Mouse (Mus musculus): Measurements from ENCODE around the gene Ssu72.
"Not testable (repeated sequence)": the region's sequence is repeated elsewhere in the genome, so short reads cannot be mapped to it uniquely, and the experiment has no call there.

The Ssu72 gene

GRCm38 (mm10) chr4:155704721-155705591 is at the start of gene Ssu72:
Gene Ssu72 (plus strand): TSS chr4:155704800.
- peak; percentile 93 for DNase-seq (ENCODE audit: low spot score)

- DNase-seq (ENCODE audit: low spot score) = no peak
These were observed 48.3 kb upstream of the Ssu72 start for GRCm38 (mm10) chr4:155656214-155656751.

DNA sequence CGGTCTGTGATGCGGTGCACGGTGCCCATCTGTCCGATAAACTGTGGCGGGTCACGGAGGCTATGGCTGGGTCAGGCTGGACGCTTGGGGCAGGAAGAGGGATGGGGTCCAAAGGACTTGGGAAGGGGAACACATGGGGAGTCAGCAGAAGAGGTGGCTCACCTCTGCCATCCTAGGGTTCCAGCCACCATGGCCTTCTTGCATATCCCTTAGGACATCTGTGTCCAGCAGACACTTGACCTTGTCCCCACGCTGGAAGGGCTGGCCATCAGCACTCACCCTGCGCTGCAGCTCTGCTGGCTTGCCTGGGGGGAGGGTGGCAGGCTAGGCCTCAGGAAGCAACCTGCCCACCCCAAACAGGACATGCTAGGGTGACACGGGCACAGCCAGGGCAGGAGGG is 45.6 kb upstream of the Ssu72 start:
- no peak for DNase-seq (ENCODE audit: low spot score)

- DNase-seq (ENCODE audit: low spot score) = peak; percentile 12
These were observed 44.0 kb upstream of the Ssu72 start for GRCm38 (mm10) chr4:155660641-155661040.

GRCm38 (mm10) chr4:155666903-155667302 is 37.7 kb upstream of the Ssu72 start:
- DNase-seq (ENCODE audit: low spot score) = no peak

DNA sequence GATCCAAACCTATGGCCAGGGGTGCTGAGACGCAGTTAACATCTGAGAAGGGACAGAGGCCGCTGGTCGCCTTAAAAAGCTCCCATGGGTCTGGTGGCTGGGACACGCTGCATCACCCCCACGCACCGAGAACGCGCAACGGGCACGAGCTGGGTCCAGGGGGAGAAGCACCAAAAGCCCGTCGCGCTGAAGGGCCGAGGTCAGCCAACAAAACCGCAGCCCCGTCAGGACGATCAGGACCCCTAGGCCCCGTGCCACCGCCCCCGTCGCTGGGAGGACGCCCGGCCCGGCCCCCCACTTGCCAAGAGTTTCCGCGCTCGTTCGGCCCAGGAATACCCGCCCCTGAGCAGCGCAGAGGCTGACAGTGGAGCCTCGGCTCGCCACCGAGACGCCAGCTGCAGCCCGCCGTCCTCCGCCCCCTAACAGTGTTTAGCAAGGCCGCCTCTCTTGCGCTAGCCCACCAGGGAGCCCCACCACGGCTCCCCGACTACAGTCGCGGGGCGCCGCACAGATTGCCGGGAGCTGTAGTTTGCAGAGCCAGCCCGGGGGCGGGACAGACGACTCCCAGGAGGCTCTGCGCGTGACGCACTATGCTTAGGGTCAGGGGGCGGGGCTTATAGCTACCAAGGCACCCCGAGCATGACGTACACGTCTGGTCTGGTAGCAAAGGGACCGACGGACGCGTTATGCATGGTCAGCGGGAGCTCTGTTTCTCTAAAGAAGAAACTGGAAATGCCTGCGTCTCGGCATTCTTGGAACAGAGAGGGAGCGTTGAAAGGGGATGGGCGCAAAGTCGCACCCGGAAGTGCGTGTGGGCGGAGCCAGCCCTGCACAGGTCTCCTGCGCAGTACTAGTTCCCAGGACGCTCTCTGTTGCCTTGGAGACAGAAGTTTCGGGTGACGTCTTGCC is 35.7 kb upstream of the Ssu72 start, which contains the start of gene Mib2:
Mib2 (minus strand) TSS at position 510 of the 909 bp plus-strand sequence.
- peak; percentile 94 for DNase-seq (ENCODE audit: low spot score)

DNA sequence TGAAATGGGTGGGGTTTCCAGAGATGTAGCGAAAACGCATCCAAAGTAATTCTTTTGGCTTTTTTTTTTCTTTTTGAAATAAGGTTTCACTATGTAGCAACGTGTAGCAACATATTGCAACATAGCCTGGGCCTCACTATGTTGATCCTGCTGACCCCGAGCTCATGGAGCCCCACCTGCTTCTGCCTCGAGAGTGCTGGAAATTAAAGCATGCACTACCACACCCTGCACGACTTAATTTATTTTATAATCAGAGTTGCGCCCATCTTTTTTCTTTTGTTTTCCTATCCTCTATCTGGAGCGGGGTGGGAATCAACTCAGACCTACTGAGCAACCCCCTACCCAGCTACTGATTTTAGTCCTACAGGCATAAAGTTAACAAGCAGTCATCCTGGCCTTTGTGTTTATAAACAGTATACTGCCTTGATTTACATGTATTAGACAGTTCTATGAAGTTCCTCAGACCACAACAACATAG is 35.0 kb upstream of the Ssu72 start:
- DNase-seq (ENCODE audit: low spot score) = no peak

DNA sequence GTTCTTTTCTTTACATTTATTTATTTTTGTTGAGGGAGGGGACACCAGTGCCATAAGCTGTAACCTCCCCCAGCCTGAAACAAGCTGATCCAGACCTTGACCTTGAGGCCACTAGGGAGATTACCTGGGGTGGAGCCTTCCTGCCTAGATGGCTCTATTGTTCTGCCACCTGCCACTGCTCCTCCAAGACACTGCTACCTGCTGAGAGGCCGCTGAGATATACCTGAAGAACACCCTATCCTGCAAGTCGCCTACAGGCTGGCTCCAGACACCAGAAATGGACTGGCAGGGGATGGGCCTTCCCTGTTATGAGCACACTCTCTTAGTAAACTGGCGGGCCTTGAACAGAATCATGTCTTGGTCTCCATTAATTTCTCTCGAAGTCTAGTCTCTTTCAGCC is 34.4 kb upstream of the Ssu72 start:
- DNase-seq (ENCODE audit: low spot score) = not testable (repeated sequence)

DNA sequence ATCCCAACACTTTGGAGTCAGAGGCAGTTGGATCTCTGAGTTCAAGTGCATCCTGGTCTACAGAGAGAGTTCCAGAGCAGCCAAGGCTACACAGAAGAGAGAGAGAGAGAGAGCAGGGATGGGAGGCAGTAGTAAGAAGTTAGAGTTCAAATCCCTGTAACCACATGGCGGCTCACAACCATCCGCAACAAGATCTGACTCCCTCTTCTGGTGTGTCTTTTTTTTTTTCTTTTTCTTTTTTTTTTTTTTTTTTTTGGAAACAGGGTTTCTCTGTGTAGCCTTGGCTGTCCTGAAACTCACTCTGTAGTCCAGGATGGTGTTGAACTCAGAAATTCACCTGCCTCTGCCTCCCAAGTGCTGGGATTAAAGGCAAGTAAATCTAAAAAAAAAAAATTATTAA is 32.5 kb upstream of the Ssu72 start:
- no peak for DNase-seq (ENCODE audit: low spot score)

GRCm38 (mm10) chr4:155675991-155676390 is 28.6 kb upstream of the Ssu72 start:
- no peak for DNase-seq (ENCODE audit: low spot score)

DNA sequence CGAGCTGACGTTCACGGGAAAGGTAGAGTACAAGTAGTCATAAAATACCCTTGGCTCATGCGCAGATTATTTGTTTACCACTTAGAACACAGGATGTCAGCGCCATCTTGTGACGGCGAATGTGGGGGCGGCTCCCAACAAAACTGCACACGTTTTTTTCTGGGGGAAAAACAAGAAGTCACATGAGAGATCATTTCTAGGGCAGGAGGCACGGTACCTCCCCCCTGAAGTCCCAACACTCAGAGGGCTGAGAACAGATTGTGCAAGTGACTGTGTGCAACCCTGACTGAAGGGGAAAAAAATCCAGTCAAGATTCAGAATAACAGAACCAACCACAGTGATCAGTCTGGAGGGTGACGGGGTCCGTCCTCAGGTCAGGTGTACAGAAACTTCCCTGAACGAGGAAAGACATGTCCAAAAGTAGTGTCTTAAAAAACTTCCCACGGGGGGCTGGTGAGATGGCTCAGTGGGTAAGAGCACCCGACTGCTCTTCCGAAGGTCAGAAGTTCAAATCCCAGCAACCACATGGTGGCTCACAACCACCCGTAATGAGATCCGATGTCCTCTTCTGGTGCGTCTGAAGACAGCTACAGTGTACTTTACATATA is 20.8 kb upstream of the Ssu72 start:
- not testable (repeated sequence) for DNase-seq (ENCODE audit: low spot score)

DNA sequence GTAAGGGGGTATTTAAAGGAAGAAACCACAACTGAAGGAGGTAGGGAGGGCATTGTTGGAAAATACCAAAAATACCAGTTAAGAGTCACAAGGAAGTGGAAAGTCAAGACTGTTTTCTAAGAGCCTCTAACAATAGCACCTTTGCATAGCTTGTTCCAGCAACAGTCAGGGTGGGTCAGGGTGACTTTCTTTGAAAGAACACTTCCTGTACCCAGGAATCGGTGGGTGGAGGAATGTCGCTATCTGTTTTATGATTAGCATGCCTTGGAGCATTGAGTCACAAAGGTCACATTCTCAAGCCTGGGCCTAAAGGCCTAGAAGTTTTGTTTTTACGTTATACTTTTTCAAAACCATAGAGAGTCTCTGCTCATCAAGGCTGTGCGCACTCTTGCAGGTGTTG is 16.8 kb upstream of the Ssu72 start:
- not testable (repeated sequence) for DNase-seq (ENCODE audit: low spot score)

GRCm38 (mm10) chr4:155690571-155691375 is 13.8 kb upstream of the Ssu72 start:
- DNase-seq (ENCODE audit: low spot score) = no peak

DNA sequence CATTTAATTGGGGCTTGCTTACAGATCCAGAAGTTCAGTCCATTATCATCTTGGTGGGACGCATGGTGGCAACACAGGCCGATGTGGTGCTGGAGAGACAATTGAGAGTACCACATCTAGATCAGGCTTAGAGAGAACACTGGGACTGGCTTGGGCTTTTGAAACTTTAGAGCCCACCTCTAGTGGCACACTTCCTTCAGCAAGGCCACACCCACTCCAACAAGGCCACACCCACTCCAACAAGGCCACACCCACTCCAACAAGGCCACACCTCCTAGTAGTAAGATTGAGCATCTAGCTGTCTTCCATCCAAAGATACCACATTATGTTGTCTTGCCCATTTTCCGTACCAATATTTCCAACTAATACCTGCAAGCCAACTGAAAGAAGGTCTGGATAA is 12.2 kb upstream of the Ssu72 start:
- no peak for DNase-seq (ENCODE audit: low spot score)

DNA sequence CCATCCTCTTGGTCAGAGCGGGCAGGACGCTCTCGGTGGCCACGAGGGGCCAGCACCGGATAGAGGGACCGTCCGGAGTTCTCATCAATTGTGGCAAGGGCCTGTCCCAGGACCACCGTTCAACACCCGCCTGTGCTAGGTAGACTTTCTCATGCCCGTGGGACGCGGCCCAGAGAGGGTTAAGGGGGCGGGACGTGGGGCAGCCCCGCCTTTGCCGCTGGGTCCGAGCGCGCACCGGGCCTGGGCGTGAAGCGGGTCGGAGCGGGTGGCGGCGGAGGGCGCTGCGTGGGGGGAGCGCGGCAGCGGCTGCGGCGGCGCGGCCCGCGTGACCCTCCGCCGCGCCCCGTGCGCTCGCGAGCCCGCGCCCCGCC is 10.5 kb upstream of the Ssu72 start, which contains the start of gene Fndc10:
Fndc10 (plus strand) TSS at position 232 of the 371 bp plus-strand sequence.
- DNase-seq (ENCODE audit: low spot score) = peak; percentile 54

- peak; percentile 47 for DNase-seq (ENCODE audit: low spot score)
These were observed 9.9 kb upstream of the Ssu72 start for GRCm38 (mm10) chr4:155694482-155695401.

- DNase-seq (ENCODE audit: low spot score) = no peak
These were observed 9.0 kb upstream of the Ssu72 start for GRCm38 (mm10) chr4:155695531-155696062.

DNA sequence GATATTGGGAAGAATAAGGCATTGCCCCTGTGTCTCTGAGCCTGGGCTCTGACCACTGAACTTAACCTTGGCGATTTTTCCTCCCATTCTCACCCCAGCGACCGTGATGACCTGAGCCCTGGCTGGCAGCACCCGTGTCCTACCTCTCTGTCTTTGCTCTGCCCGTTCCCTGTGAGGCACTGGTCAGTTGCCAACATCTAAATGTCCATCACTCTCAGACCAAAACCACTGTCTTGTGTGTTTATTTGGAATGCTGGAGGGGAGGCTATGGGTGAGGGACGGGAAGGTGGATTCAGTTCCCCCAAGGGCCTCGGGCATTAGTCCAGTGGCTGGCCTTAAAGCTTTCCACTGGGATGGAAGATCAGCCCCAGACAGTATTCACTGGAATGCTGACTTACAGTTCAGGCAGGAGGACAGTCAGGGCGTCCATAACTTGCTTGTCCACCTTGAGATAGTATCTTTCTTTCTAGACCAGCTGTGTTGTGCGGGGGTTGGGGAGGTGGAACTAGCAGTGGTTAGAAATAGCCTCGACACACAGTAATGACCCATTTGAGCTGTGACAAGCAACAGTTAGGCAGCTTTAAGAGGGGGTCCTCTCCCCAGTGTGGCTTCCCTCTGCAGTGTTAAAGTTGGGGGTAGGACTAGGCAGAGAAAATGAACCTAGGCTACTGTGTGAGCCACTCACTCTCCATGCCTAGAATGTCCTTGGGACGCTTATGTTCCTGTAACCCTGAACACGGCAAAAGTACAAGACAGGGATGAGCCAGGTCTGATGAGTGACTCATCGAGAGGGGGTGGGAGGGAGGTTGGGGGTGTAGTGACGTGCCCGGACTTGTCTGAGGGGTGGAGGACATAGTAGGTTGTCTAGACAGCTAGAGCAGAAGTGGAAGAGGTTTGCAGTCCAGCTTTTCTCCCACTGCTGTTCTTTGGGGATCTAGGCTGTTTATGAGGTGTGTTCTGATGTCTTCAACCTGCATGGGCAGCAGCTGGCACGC is 8.0 kb upstream of the Ssu72 start:
- no peak for DNase-seq (ENCODE audit: low spot score)
